Mouse (Mus musculus): Measurements from ENCODE around the gene Zfp628.
"Not testable (repeated sequence)": the region's sequence is repeated elsewhere in the genome, so short reads cannot be mapped to it uniquely, and the experiment has no call there.

Zfp628 gene

GRCm38 (mm10) chr7:4915007-4915665 is at the start of gene Zfp628:
Gene Zfp628 (plus strand): TSS chr7:4915217.
- DNase-seq (ENCODE audit: low spot score in 2 of 2), result peak; percentile 92 to 94

GRCm38 (mm10) chr7:4865579-4866493 is 49.2 kb upstream of the Zfp628 start:
- peak; percentile 99 for DNase-seq (ENCODE audit: low spot score in 2 of 2)

DNA sequence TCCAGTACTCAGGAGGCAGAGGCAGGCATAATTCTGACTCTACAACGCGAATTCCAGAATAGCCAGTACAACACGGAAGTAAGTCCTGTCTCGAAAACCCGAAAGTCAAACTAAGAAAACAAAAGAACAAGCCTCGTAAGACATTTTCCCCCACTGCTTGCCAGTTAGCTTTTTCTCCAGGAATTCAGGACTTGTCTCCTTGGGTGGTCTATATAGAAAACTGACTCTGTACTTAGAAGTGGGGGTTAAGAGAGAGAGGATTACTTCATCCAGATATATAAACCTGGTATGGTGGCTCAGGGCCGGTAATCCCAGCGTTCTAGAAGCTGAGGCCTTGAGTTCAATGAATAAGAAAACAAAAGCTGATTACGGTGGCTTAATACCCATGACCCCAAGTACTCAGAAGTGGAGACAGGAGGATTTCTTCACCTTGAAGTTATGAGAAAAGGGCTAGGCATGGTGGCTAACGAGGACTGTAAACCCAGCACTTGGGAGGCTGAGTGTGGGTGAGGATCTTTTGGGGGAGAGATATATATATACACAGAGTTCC is 48.3 kb upstream of the Zfp628 start:
- DNase-seq (ENCODE audit: low spot score in 2 of 2), result no peak

DNA sequence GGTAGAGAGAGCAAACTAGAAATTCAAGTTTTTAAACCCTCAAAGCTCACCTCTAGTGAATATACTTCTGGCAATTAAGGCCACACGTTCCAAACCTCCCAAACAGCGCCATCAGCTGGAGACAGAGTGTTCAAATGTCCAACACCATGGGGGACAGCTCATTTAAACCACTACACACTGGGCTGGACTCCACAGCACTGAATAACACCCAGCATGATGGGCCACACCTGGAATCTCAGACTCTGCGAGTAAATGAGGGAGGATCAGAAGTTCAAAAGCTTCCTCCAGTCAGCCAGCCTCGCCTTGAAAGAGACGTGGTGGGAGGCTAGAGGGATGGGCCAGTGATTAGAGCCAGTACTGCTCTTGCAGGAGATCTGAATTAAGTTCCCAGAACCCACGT is 44.9 kb upstream of the Zfp628 start, which contains the start of gene Isoc2b:
TSS of gene Isoc2b (minus strand) at position 126 of the 400 bp plus-strand sequence.
- DNase-seq (ENCODE audit: low spot score in 2 of 2), result no peak

DNA sequence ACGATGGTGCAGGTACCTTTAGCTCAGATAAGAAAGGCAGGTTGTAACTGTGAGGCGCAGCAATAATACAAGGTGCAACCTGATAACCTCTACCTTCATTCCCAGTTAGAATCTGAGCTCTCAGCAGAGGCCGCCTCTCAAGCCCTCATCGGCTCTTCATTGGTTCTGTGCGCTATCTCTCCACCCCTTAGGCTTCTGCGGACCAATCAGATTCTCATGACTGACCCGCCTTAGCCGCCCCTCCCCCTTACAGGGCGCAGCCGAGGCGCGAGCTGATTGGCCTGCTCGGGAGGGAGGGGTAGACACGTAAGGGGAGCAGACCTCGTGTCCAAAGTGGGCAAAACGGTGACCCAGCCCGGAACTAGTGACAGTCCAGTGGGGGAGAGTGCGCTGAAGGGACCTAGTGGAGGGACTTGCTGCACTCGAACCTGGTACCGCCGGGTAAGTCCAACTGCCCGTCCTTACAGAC is 38.2 kb upstream of the Zfp628 start, which contains the start of gene Isoc2a:
TSS of gene Isoc2a (plus strand) at position 401 of the 469 bp plus-strand sequence.
- DNase-seq (ENCODE audit: low spot score in 2 of 2), result peak; percentile 92 to 93

DNA sequence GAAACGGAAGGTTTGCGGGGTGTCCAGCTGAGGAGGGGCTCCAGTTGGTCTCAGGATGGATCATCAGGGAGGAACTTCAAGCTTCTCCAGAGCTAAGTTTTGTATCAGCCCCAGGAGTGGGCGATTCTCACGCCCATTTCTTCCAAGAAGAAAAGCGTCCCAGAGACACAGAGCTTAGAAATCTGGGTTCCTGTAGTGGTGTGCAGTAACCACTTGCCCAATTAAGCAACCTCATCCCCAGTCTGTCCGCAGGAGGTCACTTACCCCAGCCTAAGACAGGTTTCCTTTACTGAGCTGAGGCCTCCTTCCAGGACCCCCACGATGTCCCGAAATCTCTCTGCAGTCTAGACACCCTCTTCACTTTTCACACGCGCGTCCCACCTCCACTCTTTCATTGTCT is 37.8 kb upstream of the Zfp628 start:
- DNase-seq (ENCODE audit: low spot score in 2 of 2), result no peak

GRCm38 (mm10) chr7:4878186-4878585 is 36.8 kb upstream of the Zfp628 start:
- no peak for DNase-seq (ENCODE audit: low spot score in 2 of 2)

DNA sequence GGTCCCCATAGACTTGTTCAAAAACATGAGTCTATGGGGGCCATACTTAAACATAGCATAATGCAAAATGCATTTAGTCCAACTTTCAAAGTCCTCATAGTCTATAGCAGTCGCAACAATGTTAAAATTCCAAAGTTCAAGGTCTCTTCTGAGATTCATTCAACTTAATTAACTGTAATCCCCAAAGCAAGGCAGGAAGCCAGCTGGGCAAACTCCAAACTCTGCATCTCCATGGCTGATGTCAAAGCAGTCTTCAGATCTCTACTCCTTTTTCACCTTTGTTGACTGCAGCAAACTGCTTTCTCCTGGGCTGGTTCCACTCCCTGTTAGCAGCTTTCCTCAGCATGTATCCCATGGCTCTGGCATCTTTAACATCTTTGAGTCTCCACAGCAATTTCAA is 36.0 kb upstream of the Zfp628 start:
- not testable (repeated sequence) for DNase-seq (ENCODE audit: low spot score in 2 of 2)

DNA sequence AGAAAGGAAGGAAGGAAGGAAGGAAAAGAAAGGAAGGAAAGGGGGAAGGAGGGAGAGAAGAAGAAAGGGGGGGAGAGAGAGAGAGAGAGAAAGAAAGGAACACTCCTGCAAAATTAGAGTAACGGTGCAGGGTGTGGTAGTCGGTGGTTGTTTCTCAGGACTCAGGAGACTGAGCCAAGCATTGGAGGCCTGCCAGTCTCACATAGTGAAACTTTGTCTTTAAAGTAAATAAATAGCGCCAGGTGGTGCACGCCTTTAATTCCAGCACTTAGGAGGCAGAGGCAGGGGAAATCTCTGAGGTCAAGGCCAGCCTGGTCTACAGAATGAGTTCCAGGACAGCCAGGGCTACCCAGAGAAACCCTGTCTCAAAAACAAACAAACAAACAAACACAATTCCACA is 28.3 kb upstream of the Zfp628 start:
- DNase-seq (ENCODE audit: low spot score in 2 of 2), result no peak

GRCm38 (mm10) chr7:4895186-4895585 is 19.8 kb upstream of the Zfp628 start:
- DNase-seq (ENCODE audit: low spot score in 2 of 2), result no peak

DNA sequence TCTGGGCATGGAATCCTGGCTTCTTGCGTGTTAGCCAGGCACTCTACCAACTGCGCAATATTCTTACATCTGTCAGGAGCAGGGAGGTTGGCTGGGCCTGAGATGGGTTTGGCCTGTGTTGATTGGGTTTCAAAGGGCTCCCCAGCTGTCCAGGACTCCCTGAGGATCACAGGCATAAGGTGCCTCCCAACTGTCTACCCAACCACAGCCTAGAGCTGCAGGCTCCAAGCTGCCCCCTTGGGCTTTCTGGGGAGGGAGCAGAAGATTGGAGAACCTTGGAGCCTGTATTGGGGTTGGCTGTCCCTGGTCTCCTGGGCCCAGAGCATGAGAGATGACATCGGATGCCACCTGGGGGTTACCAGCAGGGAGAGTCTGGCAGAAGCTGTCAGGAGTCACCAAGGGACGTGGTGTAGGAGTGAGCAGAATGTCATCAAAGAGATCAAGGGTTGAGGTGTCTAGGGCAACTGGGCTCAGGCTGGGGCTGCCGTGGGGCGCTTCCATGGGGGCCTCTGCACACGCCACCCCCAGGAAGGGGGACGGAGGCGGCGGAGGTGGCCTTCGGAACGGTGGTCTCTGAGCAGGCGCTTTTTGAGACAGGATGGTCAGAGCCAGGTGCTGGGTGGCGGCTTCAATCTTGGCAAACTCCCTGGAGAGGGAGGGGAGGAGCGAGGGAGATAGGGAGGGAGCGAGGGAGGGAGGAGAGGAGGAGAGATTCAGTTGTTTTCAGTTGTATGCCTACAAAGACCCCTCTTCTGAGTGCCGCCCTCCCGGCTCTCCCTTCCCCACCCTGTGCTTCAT is 16.0 kb upstream of the Zfp628 start:
- no peak for DNase-seq (ENCODE audit: low spot score in 2 of 2)

DNA sequence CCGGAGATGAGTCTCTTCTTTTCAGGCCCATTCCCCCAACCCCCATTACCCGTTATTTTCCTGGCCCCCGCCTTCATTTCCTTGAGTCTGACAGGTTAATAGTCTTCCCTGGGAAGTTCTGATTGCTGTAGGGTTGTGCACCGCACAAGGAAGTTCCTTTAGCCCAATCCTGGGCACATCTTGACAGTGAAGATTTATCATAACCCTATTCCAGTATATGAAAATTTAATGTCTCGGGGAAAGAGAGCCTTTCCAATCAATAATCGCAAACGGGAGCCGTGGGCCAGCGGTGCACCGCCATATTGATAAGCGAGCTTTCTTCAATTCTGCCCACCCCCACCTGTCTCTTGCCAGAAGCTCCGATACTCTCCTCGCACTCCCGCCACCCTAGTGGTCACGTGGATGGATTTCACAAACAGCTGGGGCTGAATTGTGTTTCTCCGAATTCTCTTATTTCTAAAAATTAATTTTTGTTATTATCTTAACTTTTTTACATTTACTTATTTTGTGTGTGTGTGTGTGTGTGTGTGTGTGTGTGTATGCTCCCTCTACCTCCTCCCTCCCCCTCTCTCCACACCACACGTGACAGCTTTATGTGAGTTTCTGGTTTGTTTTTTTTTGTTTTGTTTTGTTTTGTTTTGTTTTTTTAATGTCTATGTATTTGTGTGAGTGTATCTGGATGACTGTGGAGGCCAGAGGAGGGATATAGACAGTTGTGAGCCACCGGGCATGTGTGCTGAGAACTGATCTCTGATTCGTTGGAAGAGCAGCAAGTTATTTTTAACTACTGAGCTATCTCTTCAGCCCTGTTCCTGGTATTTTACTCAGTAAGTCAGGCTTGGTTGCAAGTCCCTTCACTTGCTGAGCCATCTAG is 15.1 kb upstream of the Zfp628 start:
- peak in 1 of 2 experiments; percentile 45 for DNase-seq (ENCODE audit: low spot score in 2 of 2)

- DNase-seq (ENCODE audit: low spot score in 2 of 2), result no peak
Observed at GRCm38 (mm10) chr7:4900523-4900851, 14.5 kb upstream of the Zfp628 start.

GRCm38 (mm10) chr7:4901171-4901570 is 13.8 kb upstream of the Zfp628 start:
- DNase-seq (ENCODE audit: low spot score in 2 of 2), result no peak

DNA sequence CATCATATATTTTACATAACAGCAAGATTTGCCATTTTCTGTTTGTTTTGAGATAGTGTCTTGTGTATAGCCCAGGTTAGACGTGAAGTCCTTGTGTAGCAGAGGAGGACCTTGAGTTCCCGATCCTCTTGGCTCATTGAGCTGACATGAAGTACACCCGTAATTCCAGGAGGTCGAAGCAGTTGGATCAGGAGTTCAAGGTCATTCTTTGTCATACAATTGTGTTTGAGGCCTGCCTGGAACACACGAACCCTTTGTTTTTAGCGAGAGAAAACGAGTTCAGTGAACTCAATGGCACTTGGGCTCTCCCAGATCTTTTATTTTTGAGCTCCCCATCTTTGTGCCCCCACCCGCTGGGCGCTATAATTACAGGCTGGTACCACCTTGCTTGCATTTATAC is 12.6 kb upstream of the Zfp628 start:
- no peak for DNase-seq (ENCODE audit: low spot score in 2 of 2)

DNA sequence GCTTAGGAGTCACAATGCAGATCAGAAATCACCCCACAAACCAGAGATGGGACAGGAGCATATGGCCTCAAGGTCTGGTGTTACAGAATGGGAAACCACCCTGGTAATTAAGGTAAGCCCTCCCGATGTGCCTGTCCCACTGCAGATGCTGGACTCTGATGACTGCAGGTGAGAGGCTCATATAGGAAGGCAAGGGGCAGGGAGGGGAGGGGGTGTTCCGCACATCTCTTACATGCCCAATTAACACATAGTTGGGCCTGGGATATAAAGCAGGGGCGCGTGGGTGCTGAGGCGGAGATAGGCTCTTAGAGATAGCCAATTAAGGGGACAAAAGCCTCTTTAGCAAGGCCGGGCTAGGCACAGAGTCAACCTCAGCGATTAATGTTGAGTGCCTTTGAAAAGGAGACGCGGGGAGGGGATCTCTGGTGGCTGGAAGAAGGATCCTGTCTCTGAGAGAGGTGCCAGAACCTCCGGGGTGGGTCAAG is 8.5 kb upstream of the Zfp628 start, which contains the start of gene Gm36210:
TSS of gene Gm36210 (minus strand) at position 51 of the 485 bp plus-strand sequence.
- no peak for DNase-seq (ENCODE audit: low spot score in 2 of 2)

GRCm38 (mm10) chr7:4911561-4911960 is 3.5 kb upstream of the Zfp628 start:
- peak in 1 of 2 experiments; percentile 35 for DNase-seq (ENCODE audit: low spot score in 2 of 2)

- DNase-seq (ENCODE audit: low spot score in 2 of 2), result no peak
Observed at GRCm38 (mm10) chr7:4912248-4912647, 2.8 kb upstream of the Zfp628 start.

DNA sequence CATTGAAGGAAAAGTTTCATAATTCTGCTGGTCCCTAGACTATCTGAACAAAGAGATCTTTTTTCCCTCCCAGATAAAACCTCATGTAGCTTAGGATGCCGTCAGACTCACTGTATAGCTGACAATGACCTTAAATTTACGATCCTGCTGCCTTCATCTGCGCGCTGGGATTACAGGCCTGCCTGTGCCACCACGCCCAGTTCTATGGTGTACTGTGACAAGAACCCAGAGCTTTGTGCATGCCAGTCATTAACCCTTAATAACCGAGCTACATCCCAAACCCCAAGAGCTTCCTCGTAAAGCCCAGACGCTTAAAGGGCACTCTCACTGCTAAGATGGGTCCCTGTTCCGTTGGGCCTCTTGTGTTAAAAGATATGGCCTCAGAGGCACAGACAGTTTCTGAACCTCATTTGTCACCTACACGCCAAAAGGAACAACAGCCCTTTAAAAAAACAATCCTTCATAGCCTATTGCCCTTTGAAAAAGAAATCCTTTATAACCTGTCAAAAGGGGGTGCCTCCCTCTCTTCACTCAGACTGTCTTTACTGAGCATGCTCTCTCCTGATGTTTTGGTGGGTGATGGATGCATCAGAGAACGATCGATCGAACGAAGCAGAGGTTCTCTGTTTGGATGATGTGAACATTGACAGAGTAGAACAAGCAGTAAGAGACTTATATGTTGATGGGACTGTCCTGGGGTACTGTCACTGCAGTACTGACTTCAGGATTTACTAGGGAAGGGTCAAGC is 826 bp downstream of the Zfp628 start:
- peak in 1 of 2 experiments; percentile 35 for DNase-seq (ENCODE audit: low spot score in 2 of 2)

GRCm38 (mm10) chr7:4917494-4917893 is 2.5 kb downstream of the Zfp628 start:
- no peak for DNase-seq (ENCODE audit: low spot score in 2 of 2)

Data from heart, adult 9 months (tissue).